Mouse (Mus musculus) midbrain, embryonic 11.5 days (tissue): ENCODE data around the gene Soat1. TPM values are rescaled to one million over a fixed set of nuclear protein-coding genes. Genes with fewer than 3 reads are reported as not detected.
"Not testable (repeated sequence)": the region's sequence is repeated elsewhere in the genome, so short reads cannot be mapped to it uniquely, and the experiment has no call there.

ENCODE experiments used
- ATAC-seq: fragments of 200-750 bp; cut with Nextera tagmentation; 2 replicates; pipeline ENCODE4 v1.8.0; 2017; ENCODE audit warnings: moderate TSS enrichment, moderate library complexity; ENCODE audit not compliant: low FRiP score
- DNase-seq: peaks from one replicate; pipeline ENCODE4 v3.0.0; 2015; ENCODE audit warnings: low spot score; ENCODE audit errors: missing footprints
- H3K27ac ChIP-seq: fragments of 300-500 bp; sonication (generic); 2 replicates; pipeline ENCODE4 v1.5.1; 2014; ENCODE audit warnings: low read depth, low read length
- H3K27me3 ChIP-seq: fragments of 300-500 bp; sonication (generic); 2 replicates; pipeline ENCODE4 v1.6.1; 2014; ENCODE audit warnings: mild to moderate bottlenecking, low read length, moderate library complexity, mixed read lengths; ENCODE audit not compliant: control insufficient read depth, insufficient read depth
- H3K36me3 ChIP-seq: fragments of 300-500 bp; sonication (generic); 2 replicates; pipeline ENCODE4 v1.6.1; 2014; ENCODE audit warnings: mild to moderate bottlenecking, low read length, moderate library complexity, mixed read lengths; ENCODE audit not compliant: control insufficient read depth, insufficient read depth
- H3K4me1 ChIP-seq: fragments of 300-500 bp; sonication (generic); 2 replicates; pipeline ENCODE4 v1.6.1; 2014; ENCODE audit warnings: low read length; ENCODE audit not compliant: control insufficient read depth, insufficient read depth
- H3K4me2 ChIP-seq: fragments of 300-500 bp; sonication (generic); 2 replicates; pipeline ENCODE4 v1.6.1; 2014; ENCODE audit warnings: mild to moderate bottlenecking, moderate library complexity
- H3K4me3 ChIP-seq: fragments of 300-500 bp; sonication (generic); 2 replicates; pipeline ENCODE4 v1.5.1; 2014; ENCODE audit warnings: low read depth, low read length
- H3K9ac ChIP-seq: fragments of 300-500 bp; sonication (generic); 2 replicates; pipeline ENCODE4 v1.6.1; 2014; ENCODE audit warnings: low read length
- H3K9me3 ChIP-seq: fragments of 300-500 bp; sonication (generic); 2 replicates; pipeline ENCODE4 v1.6.1; 2016; ENCODE audit warnings: low read length; ENCODE audit not compliant: control insufficient read depth
- WGBS: fragments of 180-500 bp; shearing (Covaris S2); extraction: QIAGEN DNeasy Blood & Tissue Kit; methylation state at CpG from one replicate; pipeline ENCODE4 v1.1.7; 2014; 5-methylcytosine and 5-hydroxymethylcytosine counted together
- polyA plus RNA-seq: library from polyadenylated mRNA; unstranded; fragments of >200 nt; fragmentation: Nextera tagmentation; extraction: Ambion mirVana; gene quantifications from 2 replicates; pipeline ENCODE4 v1.2.1, GENCODE M21; 2014

Gene Soat1
- polyA plus RNA-seq, 1 experiment from 2014 or later = 21.4 TPM

GRCm38 (mm10) chr1:156400159-156400558, 74.0 kb downstream of the Soat1 start:
- H3K27ac ChIP-seq, H3K4me3 ChIP-seq, ATAC-seq, H3K27me3 ChIP-seq, DNase-seq, H3K36me3 ChIP-seq, H3K9me3 ChIP-seq, H3K4me2 ChIP-seq, H3K9ac ChIP-seq, H3K4me1 ChIP-seq: not testable (repeated sequence)
- WGBS = 92% methylated on average over 3 of the region's 3 CpGs

GRCm38 (mm10) chr1:156393148-156393547, 81.0 kb downstream of the Soat1 start:
- Histone ChIP-seq H3K4me1 (no peaks in the 10 kb centered on the region), H3K27me3 (no peaks in the 10 kb centered on the region), H3K36me3 (no peaks in the 10 kb centered on the region), H3K27ac (no peak overlapping the region), H3K9ac (no peak overlapping the region), H3K9me3 (no peaks in the 10 kb centered on the region), H3K4me3 (no peak overlapping the region), H3K4me2 (no peak overlapping the region)
- ATAC-seq (no peak), DNase-seq (no peak)
- WGBS = 84% methylated on average over 4 of the region's 4 CpGs

GRCm38 (mm10) chr1:156386880-156387279, 87.3 kb downstream of the Soat1 start:
- 77% methylated on average over 3 of the region's 3 CpGs for WGBS
- no peaks in the 10 kb centered on the region for H3K36me3 ChIP-seq
- no peaks in the 10 kb centered on the region for H3K27me3 ChIP-seq
- H3K9ac ChIP-seq = no peak overlapping the region
- DNase-seq (no peak), ATAC-seq (no peak)
- H3K27ac ChIP-seq = no peak overlapping the region
- no peaks in the 10 kb centered on the region for H3K9me3 ChIP-seq
- H3K4me2 ChIP-seq = no peak overlapping the region
- no peaks in the 10 kb centered on the region for H3K4me1 ChIP-seq
- H3K4me3 ChIP-seq = no peak overlapping the region

GRCm38 (mm10) chr1:156386232-156386631, 87.9 kb downstream of the Soat1 start:
- WGBS = 91% methylated on average over 4 of the region's 4 CpGs
- no peak for ATAC-seq

GRCm38 (mm10) chr1:156381217-156381616, 92.9 kb downstream of the Soat1 start:
- Histone ChIP-seq H3K9ac (no peak overlapping the region), H3K9me3 (no peaks in the 10 kb centered on the region), H3K4me2 (no peak overlapping the region), H3K27ac (no peak overlapping the region), H3K4me1 (no peaks in the 10 kb centered on the region), H3K4me3 (no peak overlapping the region), H3K36me3 (no peaks in the 10 kb centered on the region), H3K27me3 (no peaks in the 10 kb centered on the region)
- WGBS = 93% methylated on average over 3 of the region's 3 CpGs
- ATAC-seq (no peak), DNase-seq (no peak)

More at GRCm38 (mm10) chr1:156386232-156386631, 87.9 kb downstream of the Soat1 start:
- no peaks in the 10 kb centered on the region for H3K36me3 ChIP-seq
- no peak for DNase-seq
- no peak overlapping the region for H3K27ac ChIP-seq
- no peak overlapping the region for H3K9ac ChIP-seq
- H3K4me2 ChIP-seq = no peak overlapping the region
- H3K9me3 ChIP-seq = no peaks in the 10 kb centered on the region
- H3K4me3 ChIP-seq = no peak overlapping the region
- H3K27me3 ChIP-seq = no peaks in the 10 kb centered on the region
- H3K4me1 ChIP-seq = no peaks in the 10 kb centered on the region

Other genes starting within 250 kb of the Soat1 start
- gene Tdrd5, start 170.7 kb downstream of the Soat1 start, polyA plus RNA-seq = 0.37 TPM in 1 of 2 replicates, not detected in the other
- 0.08 and 0.15 TPM in 2 replicates for gene Nphs2, start 163.6 kb downstream of the Soat1 start, polyA plus RNA-seq
- 900 and 949 TPM in 2 replicates for gene Gm2000, start 108.3 kb downstream of the Soat1 start, polyA plus RNA-seq
- 0.30 TPM in 1 of 2 replicates, not detected in the other for gene Axdnd1, start 53.2 kb downstream of the Soat1 start, polyA plus RNA-seq
- 0.44 and 0.74 TPM in 2 replicates for gene Gm10031, start 49.7 kb upstream of the Soat1 start, polyA plus RNA-seq
- 4.8 and 4.9 TPM in 2 replicates for gene Abl2, start 84.5 kb upstream of the Soat1 start, polyA plus RNA-seq
- 3.9 and 4.2 TPM in 2 replicates for gene Tor3a, start 200.0 kb upstream of the Soat1 start, polyA plus RNA-seq
- 21.5 and 22.7 TPM in 2 replicates for gene Fam20b, start 244.8 kb upstream of the Soat1 start, polyA plus RNA-seq